Mouse (Mus musculus) CD8-positive naive resting alpha-beta T cell, adult 2 months (primary cell): ENCODE results near the gene Tmie.
A peak's percentile ranks its signal among the peaks of the same experiment; 100 is the strongest.
"Not testable (repeated sequence)": the region's sequence is repeated elsewhere in the genome, so short reads cannot be mapped to it uniquely, and the experiment has no call there.

Experiments
- DNase-seq, 2 experiments: peaks; one replicate each; pipeline ENCODE4 v3.0.0; 2022; ENCODE audit warnings: low read depth in 2 of 2, low spot score in 2 of 2

The Tmie gene

DNA sequence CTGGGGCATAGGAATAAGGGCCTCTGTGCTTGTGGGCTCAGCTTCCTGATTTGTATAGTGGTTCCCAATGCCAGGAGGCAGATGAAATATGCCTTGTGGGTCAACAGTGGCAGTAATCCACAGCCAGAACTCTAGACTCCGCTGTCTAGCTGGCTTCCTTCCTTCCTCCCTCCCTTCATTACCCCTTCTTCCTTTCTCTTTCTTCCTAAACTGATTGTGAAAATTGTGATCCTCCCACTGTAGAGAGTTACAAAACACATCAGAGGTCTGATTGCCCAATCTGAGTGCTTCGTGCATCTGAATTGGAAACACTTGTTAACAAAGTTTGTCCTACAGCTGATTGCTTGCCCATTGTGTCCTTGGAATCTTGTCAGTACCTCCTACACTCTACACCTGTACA lies 38.5 kb downstream of the Tmie start:
- no peak for DNase-seq

DNA sequence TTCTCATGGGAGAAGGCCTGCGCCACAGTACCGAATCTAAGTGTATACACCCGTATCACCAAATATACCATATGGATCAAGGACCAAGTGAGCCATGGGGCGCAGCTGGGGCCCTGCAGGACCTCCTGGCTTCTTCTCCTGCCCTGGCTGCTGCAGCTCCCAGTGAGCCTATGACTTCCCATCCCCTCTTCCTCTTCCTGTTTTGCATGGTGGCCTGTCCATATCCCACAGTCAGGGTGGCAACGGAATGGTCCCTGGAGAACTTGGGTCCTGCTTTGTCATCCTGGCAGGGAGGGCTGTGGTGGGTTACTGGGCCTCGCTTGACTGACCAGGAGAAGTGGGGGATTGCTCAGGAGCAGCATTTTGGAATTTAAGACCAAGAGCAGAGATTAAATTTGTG lies 39.0 kb downstream of the Tmie start:
- DNase-seq: no peak

DNA sequence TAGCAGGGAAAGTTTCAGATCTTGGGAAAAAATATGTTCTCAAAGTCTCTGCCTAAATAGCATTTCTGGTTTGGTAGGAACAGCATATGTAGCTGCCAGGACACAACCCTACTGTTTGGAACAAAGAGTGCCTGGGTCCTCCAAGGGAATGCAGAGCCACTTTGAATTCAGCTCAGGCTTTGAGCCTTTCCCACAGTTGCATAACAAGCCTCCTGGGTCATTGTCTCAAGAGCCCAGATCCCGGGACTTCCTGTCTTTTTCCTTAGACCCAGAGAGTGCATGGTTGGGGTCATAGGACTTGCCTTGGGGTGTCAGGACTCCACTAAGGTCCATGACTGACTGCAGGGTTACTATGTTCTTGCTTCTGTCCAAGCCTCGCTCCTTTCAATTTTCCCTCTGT lies 43.8 kb downstream of the Tmie start:
- no peak for DNase-seq

DNA sequence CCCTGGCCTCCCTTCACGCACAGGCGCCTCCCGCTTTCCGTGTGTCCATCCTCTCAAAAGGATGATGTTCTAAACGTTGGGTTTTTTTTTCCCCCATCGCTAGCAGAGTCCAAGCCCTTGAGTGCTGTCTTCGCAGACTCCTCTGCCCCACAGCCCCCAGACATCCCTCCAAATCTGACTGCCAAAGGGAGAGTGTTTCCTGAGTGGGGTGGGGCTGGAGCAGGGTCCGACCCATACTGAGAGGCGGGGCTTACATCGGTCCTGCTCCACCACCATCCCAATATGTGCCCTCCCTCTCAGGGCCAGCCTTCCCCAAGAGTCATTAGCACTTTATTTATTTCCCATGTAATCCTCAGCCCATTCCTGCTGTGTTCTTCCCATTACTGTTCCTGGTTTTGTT lies 45.0 kb downstream of the Tmie start:
- DNase-seq: no peak

DNA sequence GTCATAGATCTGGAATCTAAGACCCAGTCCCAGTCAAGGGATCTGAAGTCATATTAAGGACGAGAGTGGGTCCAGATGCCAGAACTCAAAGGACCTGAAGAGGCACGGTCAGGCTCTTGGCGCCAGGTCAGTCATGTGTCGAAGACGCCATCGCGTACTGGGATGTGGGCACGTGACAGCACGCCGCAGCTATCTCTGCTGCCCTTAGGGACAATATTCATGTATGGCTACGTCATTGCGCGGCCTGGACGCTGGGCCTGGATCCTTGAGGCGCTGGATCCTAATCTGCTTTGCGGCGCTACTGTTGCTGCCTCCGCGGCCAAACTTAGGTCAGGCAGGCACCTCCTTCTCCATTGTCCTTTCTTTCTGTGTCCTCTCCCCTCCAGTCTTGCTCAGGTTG lies 45.5 kb downstream of the Tmie start, which contains the start of gene Prss45:
Gene Prss45 (plus strand): TSS at position 178 of the 400 bp plus-strand sequence.
- DNase-seq: no peak

DNA sequence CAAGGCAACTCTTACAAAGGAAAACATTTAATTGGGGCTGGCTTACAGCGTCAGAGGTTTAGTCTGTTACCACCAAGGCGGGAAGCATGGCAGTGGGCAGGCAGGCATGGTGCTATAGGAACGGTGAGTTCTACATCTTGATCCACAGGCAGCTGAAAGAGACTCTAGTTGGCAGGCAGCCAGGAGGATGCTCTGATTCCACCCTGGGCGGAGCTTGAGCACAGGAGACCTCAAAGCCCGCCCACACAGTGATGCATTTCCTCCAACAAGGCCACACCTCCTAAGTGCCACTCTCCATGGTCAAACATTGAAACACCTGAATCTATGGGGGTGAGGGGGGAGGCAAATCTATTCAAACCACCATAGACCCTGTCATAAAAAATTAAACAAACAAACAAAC lies 46.9 kb downstream of the Tmie start:
- no peak for DNase-seq

DNA sequence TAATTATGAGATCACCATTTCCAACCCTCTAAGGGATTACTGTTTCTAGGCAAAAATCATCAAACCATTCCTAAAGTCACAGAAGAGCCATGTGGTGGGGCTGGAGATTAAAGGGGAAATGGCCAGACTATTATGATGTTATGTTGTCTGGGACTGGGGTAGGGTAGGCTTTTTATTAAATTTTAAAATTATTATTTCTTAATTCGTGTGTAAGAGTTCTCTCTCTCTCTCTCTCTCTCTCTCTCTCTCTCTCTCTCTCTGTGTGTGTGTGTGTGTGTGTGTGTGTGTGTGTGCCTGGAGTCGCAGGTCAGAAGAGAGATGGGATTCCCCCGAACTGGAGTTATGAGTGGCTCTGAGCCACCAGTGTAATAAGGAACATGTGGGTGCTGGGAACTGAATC lies 53.5 kb downstream of the Tmie start, which contains the start of gene Prss43:
Gene Prss43 (plus strand): TSS at position 301 of the 400 bp plus-strand sequence.
- no peak for DNase-seq

DNA sequence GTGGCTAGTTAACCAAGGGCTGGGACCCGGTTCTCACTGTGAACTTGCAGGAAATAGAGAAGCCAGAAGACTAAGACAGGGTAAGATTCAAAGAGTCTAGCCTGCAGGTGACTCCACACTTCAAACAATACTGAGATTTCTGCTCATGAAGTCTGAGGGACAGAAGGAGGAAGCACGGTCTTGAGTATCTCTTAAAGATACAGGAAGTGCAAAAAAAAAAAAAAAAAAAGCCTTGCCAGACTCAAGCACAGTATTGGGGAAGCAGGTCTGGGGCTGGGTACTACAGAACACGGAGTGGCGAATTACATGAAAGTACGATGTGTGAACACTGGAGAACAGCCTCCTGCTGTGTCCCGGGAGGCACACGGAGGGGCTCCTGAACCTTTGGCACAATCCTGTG lies 54.1 kb downstream of the Tmie start:
- peak in 1 of 2 experiments; percentile 4 for DNase-seq

DNA sequence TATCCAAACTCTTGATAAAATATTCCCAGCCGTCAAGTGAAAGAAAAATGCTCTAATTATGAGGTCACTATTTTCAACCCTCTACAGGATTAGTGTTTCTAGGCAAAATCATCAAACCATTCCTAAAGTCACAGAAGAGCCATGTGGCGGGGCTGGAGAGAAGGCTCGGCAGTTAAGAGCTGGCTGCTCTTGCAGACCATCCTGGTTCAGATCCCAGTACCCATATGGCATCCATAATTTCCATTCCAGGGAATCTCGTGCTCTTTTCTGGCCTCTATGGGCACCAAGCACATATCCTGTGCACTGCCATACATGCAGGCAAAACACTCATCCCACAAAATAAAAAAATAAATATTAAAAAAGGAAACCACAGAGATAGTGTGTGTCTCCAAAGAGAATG lies 54.5 kb downstream of the Tmie start:
- no peak for DNase-seq

DNA sequence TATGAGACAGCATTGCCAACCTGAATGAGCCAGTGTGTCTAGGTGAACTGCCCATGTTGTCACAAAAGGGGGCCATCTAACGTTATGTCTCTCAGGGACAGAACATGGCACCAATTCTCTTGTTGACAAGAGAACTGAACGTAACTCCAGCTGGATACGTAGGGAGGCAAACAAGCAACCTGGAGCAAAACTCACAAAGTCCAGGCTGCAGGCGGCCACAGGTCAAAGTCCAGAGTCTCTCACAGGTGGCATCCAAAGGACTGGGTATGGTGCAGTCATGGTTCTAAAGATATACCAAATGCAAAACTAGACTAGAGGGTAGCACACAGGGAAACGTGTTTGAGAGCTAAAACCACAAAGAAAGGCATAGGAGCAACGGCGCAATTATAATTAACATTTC lies 58.5 kb downstream of the Tmie start:
- no peak for DNase-seq

DNA sequence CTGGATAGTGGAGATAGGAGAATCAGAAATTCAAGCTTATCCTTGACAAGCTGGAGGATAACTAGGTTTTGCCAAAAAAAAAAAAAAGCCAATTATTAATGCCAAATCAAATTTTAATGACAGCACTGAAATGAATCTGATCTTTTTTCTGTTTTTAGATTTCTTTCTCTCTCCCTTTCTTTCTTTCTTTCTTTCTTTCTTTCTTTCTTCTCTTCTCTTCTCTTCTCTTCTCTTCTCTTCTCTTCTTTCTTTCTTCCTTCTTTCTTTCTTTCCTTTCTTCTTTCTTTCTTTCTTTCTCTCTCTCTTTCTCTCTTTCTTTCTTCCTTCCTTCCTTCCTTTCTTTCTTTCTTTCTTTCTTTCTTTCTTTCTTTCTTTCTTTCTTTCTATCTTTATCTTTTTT lies 59.4 kb downstream of the Tmie start:
- DNase-seq: not testable (repeated sequence)
